Mouse (Mus musculus): ENCODE measurements around the gene Gm3526. TPM values are rescaled to one million over a fixed set of nuclear protein-coding genes. Genes with fewer than 3 reads are reported as not detected.

Gm3526 gene
- not detected in 2 replicates for polyA plus RNA-seq (2012; rRNA removed)

GRCm38 (mm10) chr14:5260480-5260879 lies at the start of gene Gm3526:
Gm3526 (minus strand) TSS chr14:5260580.

Other genes with a start within 250 kb of the Gm3526 start
- not detected in 2 replicates for gene Gm3298, start 244.7 kb downstream of the Gm3526 start, polyA plus RNA-seq (2012; rRNA removed)
- not detected in 2 replicates for gene 4930555G01Rik, start 210.0 kb downstream of the Gm3526 start, polyA plus RNA-seq (2012; rRNA removed)
- not detected in 2 replicates for gene Gm8281, start 189.5 kb downstream of the Gm3526 start, polyA plus RNA-seq (2012; rRNA removed)
- not detected in 2 replicates for gene Gm8279, start 129.1 kb downstream of the Gm3526 start, polyA plus RNA-seq (2012; rRNA removed)
- not detected in 2 replicates for gene Gm3317, start 96.0 kb downstream of the Gm3526 start, polyA plus RNA-seq (2012; rRNA removed)
- not detected in 2 replicates for gene Gm8271, start 74.8 kb downstream of the Gm3526 start, polyA plus RNA-seq (2012; rRNA removed)
- gene Gm3542, start 74.3 kb upstream of the Gm3526 start, polyA plus RNA-seq (2012; rRNA removed): not detected in 2 replicates
- not detected in 2 replicates for gene Gm3500, start 128.5 kb upstream of the Gm3526 start, polyA plus RNA-seq (2012; rRNA removed)
- 0.03 TPM in 1 of 2 replicates, not detected in the other for gene Gm3194, start 194.9 kb upstream of the Gm3526 start, polyA plus RNA-seq (2012; rRNA removed)
- gene Gm8246, start 217.2 kb upstream of the Gm3526 start, polyA plus RNA-seq (2012; rRNA removed): not detected in 2 replicates
- not detected in 2 replicates for gene Gm3187, start 223.6 kb upstream of the Gm3526 start, polyA plus RNA-seq (2012; rRNA removed)
- not detected in 2 replicates for gene Gm3488, start 241.1 kb upstream of the Gm3526 start, polyA plus RNA-seq (2012; rRNA removed)